Mouse (Mus musculus): ENCODE measurements around the gene Rap1gap. TPM values are rescaled to one million over a fixed set of nuclear protein-coding genes. Genes with fewer than 3 reads are reported as not detected.

Rap1gap gene
- polyA plus RNA-seq, 1 experiment = 9.5 TPM

GRCm38 (mm10) chr4:137698076-137698985 is 33.8 kb downstream of the Rap1gap start:
- Histone ChIP-seq H3K9ac (ENCODE audit: low read depth, poor library complexity, severe bottlenecking) (no peak overlapping the region), H3K27me3 (ENCODE audit: control insufficient read depth, insufficient read depth, low read length, poor library complexity, severe bottlenecking) (no peaks in the 10 kb centered on the region), H3K9me3 (replicated peaks; ENCODE audit: control insufficient read depth, insufficient read depth, low read length, poor library complexity, severe bottlenecking) (no peaks in the 10 kb centered on the region), H3K36me3 (ENCODE audit: control insufficient read depth, insufficient read depth, low read length, poor library complexity, severe bottlenecking) (no peaks in the 10 kb centered on the region), H3K4me3 (ENCODE audit: low read depth, low read length) (no peak overlapping the region), H3K27ac (ENCODE audit: insufficient read depth, low read length) (no peak overlapping the region), H3K4me1 (ENCODE audit: control insufficient read depth, insufficient read depth, low read length) (no peaks in the 10 kb centered on the region)
- TF ChIP-seq EP300 (IDR thresholded peaks at IDR 0.05; ENCODE audit: insufficient read depth, low read depth, low read length) (no peak), CTCF (IDR thresholded peaks at IDR 0.05; ENCODE audit: low read depth, low read length) (no peak), POLR2A (IDR thresholded peaks at IDR 0.05; ENCODE audit: insufficient read depth, low read length) (no peak)

- no peak overlapping the region for H3K9ac ChIP-seq (ENCODE audit: low read depth, poor library complexity, severe bottlenecking)
- no peak overlapping the region for H3K27ac ChIP-seq (ENCODE audit: insufficient read depth, low read length)
- H3K36me3 ChIP-seq (ENCODE audit: control insufficient read depth, insufficient read depth, low read length, poor library complexity, severe bottlenecking) = no peaks in the 10 kb centered on the region
- no peaks in the 10 kb centered on the region for H3K27me3 ChIP-seq (ENCODE audit: control insufficient read depth, insufficient read depth, low read length, poor library complexity, severe bottlenecking)
- no peak overlapping the region for H3K4me3 ChIP-seq (ENCODE audit: low read depth, low read length)
- peaks cover under 1% of the 10 kb centered on the region for H3K4me1 ChIP-seq (ENCODE audit: control insufficient read depth, insufficient read depth, low read length)
- TF ChIP-seq EP300 (IDR thresholded peaks at IDR 0.05; ENCODE audit: insufficient read depth, low read depth, low read length) (no peak), CTCF (IDR thresholded peaks at IDR 0.05; ENCODE audit: low read depth, low read length) (no peak), POLR2A (IDR thresholded peaks at IDR 0.05; ENCODE audit: insufficient read depth, low read length) (no peak)
- no peaks in the 10 kb centered on the region for H3K9me3 ChIP-seq (replicated peaks; ENCODE audit: control insufficient read depth, insufficient read depth, low read length, poor library complexity, severe bottlenecking)
These were observed 35.0 kb downstream of the Rap1gap start for GRCm38 (mm10) chr4:137699264-137700211.

GRCm38 (mm10) chr4:137700960-137701359 is 36.4 kb downstream of the Rap1gap start:
- no peak for TF ChIP-seq EP300 (IDR thresholded peaks at IDR 0.05; ENCODE audit: insufficient read depth, low read depth, low read length)
- no peak for TF ChIP-seq CTCF (IDR thresholded peaks at IDR 0.05; ENCODE audit: low read depth, low read length)
- no peak for TF ChIP-seq POLR2A (IDR thresholded peaks at IDR 0.05; ENCODE audit: insufficient read depth, low read length)
- Histone ChIP-seq H3K4me3 (ENCODE audit: low read depth, low read length) (no peak overlapping the region), H3K27ac (ENCODE audit: insufficient read depth, low read length) (no peak overlapping the region), H3K9me3 (replicated peaks; ENCODE audit: control insufficient read depth, insufficient read depth, low read length, poor library complexity, severe bottlenecking) (no peaks in the 10 kb centered on the region), H3K27me3 (ENCODE audit: control insufficient read depth, insufficient read depth, low read length, poor library complexity, severe bottlenecking) (no peaks in the 10 kb centered on the region), H3K36me3 (ENCODE audit: control insufficient read depth, insufficient read depth, low read length, poor library complexity, severe bottlenecking) (no peaks in the 10 kb centered on the region), H3K4me1 (ENCODE audit: control insufficient read depth, insufficient read depth, low read length) (peaks cover 7% of the 10 kb centered on the region), H3K9ac (ENCODE audit: low read depth, poor library complexity, severe bottlenecking) (no peak overlapping the region)

GRCm38 (mm10) chr4:137703077-137703476 is 38.6 kb downstream of the Rap1gap start:
- TF ChIP-seq CTCF (IDR thresholded peaks at IDR 0.05; ENCODE audit: low read depth, low read length) (no peak), EP300 (IDR thresholded peaks at IDR 0.05; ENCODE audit: insufficient read depth, low read depth, low read length) (no peak), POLR2A (IDR thresholded peaks at IDR 0.05; ENCODE audit: insufficient read depth, low read length) (no peak)
- Histone ChIP-seq H3K4me3 (ENCODE audit: low read depth, low read length) (no peak overlapping the region), H3K9me3 (replicated peaks; ENCODE audit: control insufficient read depth, insufficient read depth, low read length, poor library complexity, severe bottlenecking) (no peaks in the 10 kb centered on the region), H3K27me3 (ENCODE audit: control insufficient read depth, insufficient read depth, low read length, poor library complexity, severe bottlenecking) (no peaks in the 10 kb centered on the region), H3K36me3 (ENCODE audit: control insufficient read depth, insufficient read depth, low read length, poor library complexity, severe bottlenecking) (no peaks in the 10 kb centered on the region), H3K4me1 (ENCODE audit: control insufficient read depth, insufficient read depth, low read length) (peaks cover 7% of the 10 kb centered on the region), H3K27ac (ENCODE audit: insufficient read depth, low read length) (no peak overlapping the region), H3K9ac (ENCODE audit: low read depth, poor library complexity, severe bottlenecking) (no peak overlapping the region)

- Histone ChIP-seq H3K27me3 (ENCODE audit: control insufficient read depth, insufficient read depth, low read length, poor library complexity, severe bottlenecking) (no peaks in the 10 kb centered on the region), H3K4me3 (ENCODE audit: low read depth, low read length) (no peak overlapping the region), H3K36me3 (ENCODE audit: control insufficient read depth, insufficient read depth, low read length, poor library complexity, severe bottlenecking) (no peaks in the 10 kb centered on the region), H3K27ac (ENCODE audit: insufficient read depth, low read length) (no peak overlapping the region), H3K4me1 (ENCODE audit: control insufficient read depth, insufficient read depth, low read length) (peaks cover 7% of the 10 kb centered on the region), H3K9ac (ENCODE audit: low read depth, poor library complexity, severe bottlenecking) (no peak overlapping the region), H3K9me3 (replicated peaks; ENCODE audit: control insufficient read depth, insufficient read depth, low read length, poor library complexity, severe bottlenecking) (no peaks in the 10 kb centered on the region)
- TF ChIP-seq POLR2A (IDR thresholded peaks at IDR 0.05; ENCODE audit: insufficient read depth, low read length) = no peak
- no peak for TF ChIP-seq EP300 (IDR thresholded peaks at IDR 0.05; ENCODE audit: insufficient read depth, low read depth, low read length)
- no peak for TF ChIP-seq CTCF (IDR thresholded peaks at IDR 0.05; ENCODE audit: low read depth, low read length)
These were observed 40.0 kb downstream of the Rap1gap start for GRCm38 (mm10) chr4:137704561-137704960.

All from ES-Bruce4 (cell line).